Mouse (Mus musculus): ENCODE measurements around the gene Tpi1. TPM values are rescaled to one million over a fixed set of nuclear protein-coding genes. Genes with fewer than 3 reads are reported as not detected.
A peak's percentile ranks its signal among the peaks of the same experiment; 100 is the strongest.

The Tpi1 gene
- polyA plus RNA-seq, 1 experiment from 2014 or later: 537 TPM

DNA sequence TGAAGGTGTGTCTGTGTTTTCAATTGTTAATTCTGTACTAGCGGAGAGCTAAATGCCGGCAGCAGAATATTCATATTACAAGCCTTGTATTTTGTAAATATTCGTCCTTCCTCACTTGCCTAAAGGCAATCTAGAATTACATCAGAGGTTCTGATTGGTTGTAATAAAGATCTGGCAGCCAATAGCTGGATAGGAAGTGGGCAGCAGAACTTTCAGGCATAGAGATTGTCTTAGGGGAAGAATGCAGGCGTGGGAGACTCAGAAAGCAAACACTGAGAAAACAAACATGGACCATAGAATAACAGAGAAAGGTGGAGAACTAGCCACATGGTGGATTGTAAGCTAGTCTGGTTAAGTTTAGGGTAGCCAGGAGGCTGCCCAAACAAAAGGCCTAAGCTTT lies 24.0 kb downstream of the Tpi1 start:
- Histone ChIP-seq H3K27ac (ENCODE audit: low read depth, low read length) (no peak overlapping the region), H3K36me3 (ENCODE audit: control insufficient read depth, insufficient read depth) (no peaks in the 10 kb centered on the region), H3K4me1 (replicated peaks; ENCODE audit: control insufficient read depth, insufficient read depth, low read length) (no peaks in the 10 kb centered on the region), H3K9me3 (ENCODE audit: control insufficient read depth) (no peaks in the 10 kb centered on the region), H3K4me3 (ENCODE audit: low read depth, low read length) (no peak overlapping the region), H3K4me2 (replicated peaks; ENCODE audit: low read depth) (no peak overlapping the region), H3K27me3 (replicated peaks; ENCODE audit: control insufficient read depth, insufficient read depth, low read length) (no peaks in the 10 kb centered on the region), H3K9ac (ENCODE audit: low read depth, low read length) (no peak overlapping the region)
- TF ChIP-seq CTCF (IDR thresholded peaks at IDR 0.05; ENCODE audit: low read depth): no peak
- no peak for ATAC-seq
- 60% methylated on average over 4 of the region's 4 CpGs for WGBS

- Histone ChIP-seq H3K9ac (ENCODE audit: low read depth, low read length) (no peak overlapping the region), H3K27ac (ENCODE audit: low read depth, low read length) (no peak overlapping the region), H3K9me3 (ENCODE audit: control insufficient read depth) (no peaks in the 10 kb centered on the region), H3K36me3 (ENCODE audit: control insufficient read depth, insufficient read depth) (no peaks in the 10 kb centered on the region), H3K4me3 (ENCODE audit: low read depth, low read length) (no peak overlapping the region), H3K27me3 (replicated peaks; ENCODE audit: control insufficient read depth, insufficient read depth, low read length) (no peaks in the 10 kb centered on the region), H3K4me2 (replicated peaks; ENCODE audit: low read depth) (no peak overlapping the region), H3K4me1 (replicated peaks; ENCODE audit: control insufficient read depth, insufficient read depth, low read length) (no peaks in the 10 kb centered on the region)
- ATAC-seq: peak; percentile 45; the same call in 1 of the 2 replicates
- TF ChIP-seq CTCF (IDR thresholded peaks at IDR 0.05; ENCODE audit: low read depth): no peak
- 77% methylated on average over 4 of the region's 4 CpGs for WGBS
These were observed 24.6 kb downstream of the Tpi1 start for GRCm38 (mm10) chr6:124789519-124789918.

DNA sequence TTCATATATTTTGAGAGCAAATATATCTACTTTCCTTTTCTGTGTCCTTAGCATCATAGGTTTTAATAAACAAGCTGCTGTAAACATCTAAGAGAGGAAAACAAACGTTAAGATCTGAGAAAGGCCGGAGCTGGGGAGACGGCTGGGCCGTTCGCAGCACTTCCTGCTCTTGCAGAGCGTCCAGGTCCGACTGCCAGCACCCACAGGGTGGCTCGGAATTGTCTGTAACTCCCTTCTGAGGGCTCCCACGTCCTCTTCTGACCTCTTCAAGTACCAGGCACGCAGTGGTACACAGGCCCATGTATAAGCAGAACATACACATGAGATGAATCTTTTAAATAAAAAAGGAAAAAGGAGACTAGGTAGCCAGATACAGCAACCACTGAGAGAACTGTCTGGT lies 26.4 kb downstream of the Tpi1 start:
- no peaks in the 10 kb centered on the region for H3K36me3 ChIP-seq (ENCODE audit: control insufficient read depth, insufficient read depth)
- no peak for TF ChIP-seq CTCF (IDR thresholded peaks at IDR 0.05; ENCODE audit: low read depth)
- WGBS: 65% methylated on average over 10 of the region's 10 CpGs

GRCm38 (mm10) chr6:124786756-124787420 lies 27.2 kb downstream of the Tpi1 start:
- H3K9me3 ChIP-seq (ENCODE audit: control insufficient read depth): no peaks in the 10 kb centered on the region
- no peaks in the 10 kb centered on the region for H3K27me3 ChIP-seq (replicated peaks; ENCODE audit: control insufficient read depth, insufficient read depth, low read length)
- no peaks in the 10 kb centered on the region for H3K4me1 ChIP-seq (replicated peaks; ENCODE audit: control insufficient read depth, insufficient read depth, low read length)
- H3K36me3 ChIP-seq (ENCODE audit: control insufficient read depth, insufficient read depth): no peaks in the 10 kb centered on the region
- H3K27ac ChIP-seq (ENCODE audit: low read depth, low read length): no peak overlapping the region
- no peak for ATAC-seq
- whole genome bisulfite sequencing: 48% methylated on average over 8 of the region's 8 CpGs
- no peak overlapping the region for H3K4me2 ChIP-seq (replicated peaks; ENCODE audit: low read depth)
- no peak overlapping the region for H3K4me3 ChIP-seq (ENCODE audit: low read depth, low read length)
- no peak overlapping the region for H3K9ac ChIP-seq (ENCODE audit: low read depth, low read length)
- no peak for TF ChIP-seq CTCF (IDR thresholded peaks at IDR 0.05; ENCODE audit: low read depth)

More for the DNA sequence above, 26.4 kb downstream of the Tpi1 start:
- Histone ChIP-seq H3K27me3 (replicated peaks; ENCODE audit: control insufficient read depth, insufficient read depth, low read length) (no peaks in the 10 kb centered on the region), H3K9ac (ENCODE audit: low read depth, low read length) (no peak overlapping the region), H3K9me3 (ENCODE audit: control insufficient read depth) (no peaks in the 10 kb centered on the region), H3K27ac (ENCODE audit: low read depth, low read length) (no peak overlapping the region), H3K4me1 (replicated peaks; ENCODE audit: control insufficient read depth, insufficient read depth, low read length) (no peaks in the 10 kb centered on the region), H3K4me3 (ENCODE audit: low read depth, low read length) (no peak overlapping the region), H3K4me2 (replicated peaks; ENCODE audit: low read depth) (no peak overlapping the region)
- ATAC-seq: no peak

GRCm38 (mm10) chr6:124782436-124782835 lies 31.7 kb downstream of the Tpi1 start:
- H3K27me3 ChIP-seq (replicated peaks; ENCODE audit: control insufficient read depth, insufficient read depth, low read length): peaks cover 12% of the 10 kb centered on the region; the same call in 1 of the 2 replicates
- H3K9ac ChIP-seq (ENCODE audit: low read depth, low read length): no peak overlapping the region
- H3K4me2 ChIP-seq (replicated peaks; ENCODE audit: low read depth): peak overlapping the region; percentile 53
- H3K27ac ChIP-seq (ENCODE audit: low read depth, low read length): no peak overlapping the region
- peak overlapping the region; percentile 2; the same call in 1 of the 2 replicates for H3K4me3 ChIP-seq (ENCODE audit: low read depth, low read length)
- H3K9me3 ChIP-seq (ENCODE audit: control insufficient read depth): no peaks in the 10 kb centered on the region
- no peaks in the 10 kb centered on the region for H3K36me3 ChIP-seq (ENCODE audit: control insufficient read depth, insufficient read depth)
- WGBS: 17% methylated on average over 6 of the region's 6 CpGs
- no peaks in the 10 kb centered on the region for H3K4me1 ChIP-seq (replicated peaks; ENCODE audit: control insufficient read depth, insufficient read depth, low read length)
- TF ChIP-seq CTCF (IDR thresholded peaks at IDR 0.05; ENCODE audit: low read depth): no peak
- no peak for ATAC-seq

DNA sequence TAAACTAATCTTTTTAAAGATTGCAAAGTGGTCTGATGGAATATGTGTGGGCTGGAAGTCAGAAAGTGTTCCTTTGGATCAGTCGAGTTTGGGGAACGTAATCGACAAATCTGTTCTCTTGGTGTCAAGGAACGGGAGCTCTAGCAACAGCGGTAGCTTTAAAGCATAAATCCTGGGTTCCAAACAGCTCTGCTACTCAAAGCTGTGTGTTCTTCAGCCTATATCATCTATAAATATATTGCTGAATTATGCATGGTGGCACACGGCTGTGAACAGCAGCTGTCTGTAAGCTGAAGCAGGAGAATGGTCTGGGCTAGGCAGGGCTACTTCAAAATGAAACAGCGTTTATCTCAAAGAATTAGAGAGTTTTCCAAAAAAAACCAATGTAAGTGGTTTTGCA lies 33.2 kb downstream of the Tpi1 start:
- no peak for ATAC-seq
- no peak overlapping the region for H3K27ac ChIP-seq (ENCODE audit: low read depth, low read length)
- peaks cover 12% of the 10 kb centered on the region; the same call in 1 of the 2 replicates for H3K27me3 ChIP-seq (replicated peaks; ENCODE audit: control insufficient read depth, insufficient read depth, low read length)
- no peak overlapping the region for H3K4me2 ChIP-seq (replicated peaks; ENCODE audit: low read depth)
- WGBS: 83% methylated on average over 7 of the region's 7 CpGs
- TF ChIP-seq CTCF (IDR thresholded peaks at IDR 0.05; ENCODE audit: low read depth): no peak
- H3K4me1 ChIP-seq (replicated peaks; ENCODE audit: control insufficient read depth, insufficient read depth, low read length): no peaks in the 10 kb centered on the region
- H3K4me3 ChIP-seq (ENCODE audit: low read depth, low read length): no peak overlapping the region
- no peaks in the 10 kb centered on the region for H3K36me3 ChIP-seq (ENCODE audit: control insufficient read depth, insufficient read depth)
- no peak overlapping the region for H3K9ac ChIP-seq (ENCODE audit: low read depth, low read length)
- H3K9me3 ChIP-seq (ENCODE audit: control insufficient read depth): no peaks in the 10 kb centered on the region

Data from intestine, postnatal 0 days (tissue).